Mouse (Mus musculus) limb, embryonic 14.5 days (tissue): ENCODE measurements at regions not wholly inside any gene's neighbourhood (a gene's known extent, or its start where the extent isn't known, plus 50 kb on each side); places are given as distances from the start of the nearest gene placed in this dataset.

Experiments used
- ATAC-seq: fragments of 200-750 bp; cut with Nextera tagmentation; 2 replicates; pipeline ENCODE4 v1.8.0; 2017; ENCODE audit warnings: low read depth, moderate number of reproducible peaks, moderate TSS enrichment; ENCODE audit not compliant: low FRiP score
- DNase-seq: peaks from one replicate; pipeline ENCODE4 v3.0.0-alpha.2; 2015; ENCODE audit warnings: low spot score
- H3K27ac ChIP-seq: fragments of 300-500 bp; sonication (generic); replicated peaks from 2 replicates; pipeline ENCODE4 v1.5.1; 2014; ENCODE audit warnings: low read depth, mild to moderate bottlenecking, low read length, moderate library complexity, mixed read lengths
- H3K27me3 ChIP-seq: fragments of 300-500 bp; sonication (generic); 2 replicates; pipeline ENCODE4 v1.6.1; 2014; ENCODE audit warnings: low read length, mixed read lengths; ENCODE audit not compliant: control insufficient read depth, insufficient read depth
- H3K36me3 ChIP-seq: fragments of 300-500 bp; sonication (generic); 2 replicates; pipeline ENCODE4 v1.6.1; 2014; ENCODE audit warnings: mild to moderate bottlenecking, low read length, moderate library complexity, mixed read lengths; ENCODE audit not compliant: control insufficient read depth, insufficient read depth
- H3K4me1 ChIP-seq: fragments of 300-500 bp; sonication (generic); 2 replicates; pipeline ENCODE4 v1.6.1; 2014; ENCODE audit warnings: antibody characterized with exemption, low read length, mixed read lengths; ENCODE audit not compliant: control insufficient read depth, insufficient read depth
- H3K4me2 ChIP-seq: fragments of 300-500 bp; sonication (generic); replicated peaks from 2 replicates; pipeline ENCODE4 v1.6.1; 2014; ENCODE audit warnings: low read depth, mild to moderate bottlenecking, low read length, moderate library complexity; ENCODE audit not compliant: severe bottlenecking
- H3K4me3 ChIP-seq: fragments of 300-500 bp; sonication (generic); replicated peaks from 2 replicates; pipeline ENCODE4 v1.5.1; 2014; ENCODE audit warnings: low read length
- H3K9ac ChIP-seq: fragments of 300-500 bp; sonication (generic); 2 replicates; pipeline ENCODE4 v1.6.1; 2014; ENCODE audit warnings: mild to moderate bottlenecking, low read depth, low read length, moderate library complexity; ENCODE audit not compliant: severe bottlenecking
- H3K9me3 ChIP-seq: fragments of 300-500 bp; sonication (generic); 2 replicates; pipeline ENCODE4 v1.6.1; 2016; ENCODE audit warnings: low read length; ENCODE audit not compliant: control insufficient read depth
- POLR2A ChIP-seq: fragments of 200-500 bp; IDR thresholded peaks from 2 replicates; pipeline ENCODE4 v1.8.0; 2012; ENCODE audit warnings: inconsistent platforms, mild to moderate bottlenecking, moderate library complexity, borderline replicate concordance; ENCODE audit not compliant: insufficient read depth, insufficient read length; ENCODE audit errors: extremely low read depth
- WGBS: fragments of 180-500 bp; shearing (Covaris S2); extraction: QIAGEN DNeasy Blood & Tissue Kit; methylation state at CpG from one replicate; pipeline ENCODE4 v1.1.7; 2014; 5-methylcytosine and 5-hydroxymethylcytosine counted together

GRCm38 (mm10) chr13:46015231-46015630 is 50.4 kb upstream of the Atxn1 start:
- DNase-seq = no peak
- no peaks in the 10 kb centered on the region for H3K27me3 ChIP-seq
- H3K4me2 ChIP-seq = no peak overlapping the region
- no peak overlapping the region for H3K4me3 ChIP-seq
- H3K36me3 ChIP-seq = no peaks in the 10 kb centered on the region
- no peak for TF ChIP-seq POLR2A
- no peak overlapping the region for H3K27ac ChIP-seq
- no peak for ATAC-seq
- 85% methylated on average over 7 of the region's 7 CpGs for WGBS
- no peaks in the 10 kb centered on the region for H3K9me3 ChIP-seq
- H3K4me1 ChIP-seq = peaks cover 7% of the 10 kb centered on the region; the same call in 1 of the 2 replicates
- no peak overlapping the region for H3K9ac ChIP-seq

GRCm38 (mm10) chr13:46014637-46015036 is 49.8 kb upstream of the Atxn1 start:
- 73% methylated on average over 2 of the region's 2 CpGs for WGBS
- Histone ChIP-seq H3K4me2 (no peak overlapping the region), H3K9me3 (no peaks in the 10 kb centered on the region), H3K27me3 (no peaks in the 10 kb centered on the region), H3K27ac (no peak overlapping the region), H3K4me1 (peaks cover 5% of the 10 kb centered on the region; the same call in 1 of the 2 replicates), H3K36me3 (no peaks in the 10 kb centered on the region), H3K9ac (no peak overlapping the region), H3K4me3 (no peak overlapping the region)
- TF ChIP-seq POLR2A = no peak
- ATAC-seq (no peak), DNase-seq (no peak)
